Mouse (Mus musculus) cortical plate, adult 2 months (tissue): ENCODE measurements around the gene Agbl1.

Source experiments
- CTCF ChIP-seq: fragments of 200-500 bp; IDR thresholded peaks from 2 replicates; pipeline ENCODE4 v1.5.1; 2011; ENCODE audit warnings: mild to moderate bottlenecking, control low read depth, low read length; ENCODE audit not compliant: insufficient read depth; ENCODE audit errors: extremely low read depth
- POLR2A ChIP-seq: fragments of 200-500 bp; IDR thresholded peaks from 2 replicates; pipeline ENCODE4 v1.6.1; 2011; ENCODE audit warnings: mild to moderate bottlenecking, low read length, control low read depth; ENCODE audit not compliant: insufficient read depth; ENCODE audit errors: extremely low read depth

DNA sequence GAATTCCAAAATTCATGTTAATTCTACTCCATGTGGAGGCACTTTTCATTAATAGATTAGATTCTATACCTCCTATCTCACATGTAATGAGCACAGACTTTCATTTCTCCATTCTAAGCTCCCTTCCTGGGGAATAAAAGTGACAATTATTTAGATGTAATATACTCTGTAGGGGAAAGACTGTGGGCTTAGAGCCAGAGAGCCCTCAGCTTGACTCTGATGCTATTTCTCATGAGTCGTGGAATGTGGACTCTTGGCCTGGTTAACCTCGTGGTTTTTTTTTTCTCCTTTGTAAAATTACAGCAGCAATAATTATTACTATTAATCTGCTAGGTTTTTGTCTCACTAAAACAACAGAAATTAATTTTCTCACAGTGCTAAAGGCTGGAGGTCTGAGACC, 96.4 kb downstream of the Agbl1 start:
- TF ChIP-seq POLR2A: no peak
- TF ChIP-seq CTCF: no peak
